Mouse (Mus musculus): ENCODE results near the gene Eif5b.
A peak's percentile ranks its signal among the peaks of the same experiment; 100 is the strongest.
"Not testable (repeated sequence)": the region's sequence is repeated elsewhere in the genome, so short reads cannot be mapped to it uniquely, and the experiment has no call there.

Gene Eif5b

GRCm38 (mm10) chr1:37997867-37998266 lies at the start of gene Eif5b, which contains the start of gene Txndc9:
Gene Eif5b (plus strand): TSS chr1:37998010.
Gene Txndc9 (minus strand): TSS chr1:37997893.
- peak; percentile 97 for DNase-seq

DNA sequence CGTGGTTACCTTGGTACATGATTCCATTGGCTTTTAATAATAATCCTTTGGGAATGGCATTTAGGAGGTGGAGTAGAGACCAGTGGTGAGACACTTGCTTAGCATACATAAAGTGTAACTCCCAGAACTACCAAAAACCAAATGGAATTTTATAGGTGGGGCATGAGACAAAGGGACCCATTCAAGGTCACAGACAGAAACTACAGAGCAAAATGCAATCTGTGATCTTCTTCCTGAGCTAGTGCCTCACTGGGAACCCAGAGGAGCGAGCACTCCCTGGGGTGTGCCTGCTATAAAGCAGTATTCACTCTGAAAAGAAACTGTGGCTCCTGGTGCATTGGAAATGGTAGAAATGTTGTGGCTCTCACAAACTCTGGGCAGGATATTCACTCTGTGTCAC lies 48.9 kb upstream of the Eif5b start:
- no peak for DNase-seq

GRCm38 (mm10) chr1:37954786-37955185 lies 43.0 kb upstream of the Eif5b start:
- DNase-seq: no peak

DNA sequence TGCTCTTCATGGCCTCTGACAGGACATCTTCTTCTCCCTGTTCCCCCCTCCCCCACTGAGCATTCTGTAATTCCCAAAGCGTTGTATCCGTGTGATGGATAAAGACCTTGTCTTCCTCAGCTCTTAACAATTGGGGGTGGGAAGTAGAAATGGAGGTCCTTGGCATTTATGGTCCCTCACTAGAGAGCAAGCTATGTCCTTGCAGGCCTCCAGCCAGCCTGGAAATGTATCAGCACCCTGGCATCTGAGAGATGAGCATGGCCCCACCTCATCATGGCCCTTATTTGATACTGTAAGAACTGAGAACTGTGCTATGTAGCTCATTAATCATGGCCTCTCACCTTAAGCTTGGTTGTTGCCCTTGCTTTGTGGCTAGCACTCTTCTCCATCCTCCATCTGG lies 42.6 kb upstream of the Eif5b start:
- DNase-seq: no peak

DNA sequence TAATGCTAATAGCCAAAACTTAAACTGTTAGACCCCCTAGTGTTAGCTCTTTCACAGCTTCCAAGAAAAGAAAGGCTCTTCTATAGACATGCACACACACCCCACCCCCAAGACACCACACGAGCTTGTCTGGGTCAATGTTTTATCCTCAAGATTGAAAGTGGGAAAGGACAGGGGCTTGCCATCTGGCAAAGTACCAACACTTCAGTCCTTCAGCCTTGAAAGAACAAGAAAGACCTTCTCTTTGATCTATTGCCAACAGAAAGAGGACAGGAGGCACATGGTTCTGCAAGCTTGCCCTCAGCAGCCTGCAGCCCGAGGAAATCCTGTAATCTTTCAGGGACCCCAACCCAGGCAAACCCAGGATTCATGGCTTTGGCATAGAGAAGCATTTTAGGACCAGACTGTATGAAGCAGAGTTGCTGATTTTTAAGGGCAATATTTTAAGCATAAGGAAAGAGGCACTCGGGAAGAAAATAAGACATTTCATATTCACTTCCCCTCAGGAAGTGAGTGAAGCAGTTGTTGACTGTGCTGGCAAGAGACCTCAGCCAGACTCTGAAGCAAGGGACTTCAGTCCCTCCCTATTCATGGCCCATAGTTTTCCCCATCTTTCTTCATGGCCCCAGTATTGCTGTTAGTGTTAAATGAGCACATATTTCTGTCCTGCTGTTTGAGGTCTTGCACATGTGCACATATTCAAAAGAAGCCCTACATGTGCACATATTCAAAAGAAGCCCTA lies 40.9 kb upstream of the Eif5b start:
- DNase-seq: no peak

DNA sequence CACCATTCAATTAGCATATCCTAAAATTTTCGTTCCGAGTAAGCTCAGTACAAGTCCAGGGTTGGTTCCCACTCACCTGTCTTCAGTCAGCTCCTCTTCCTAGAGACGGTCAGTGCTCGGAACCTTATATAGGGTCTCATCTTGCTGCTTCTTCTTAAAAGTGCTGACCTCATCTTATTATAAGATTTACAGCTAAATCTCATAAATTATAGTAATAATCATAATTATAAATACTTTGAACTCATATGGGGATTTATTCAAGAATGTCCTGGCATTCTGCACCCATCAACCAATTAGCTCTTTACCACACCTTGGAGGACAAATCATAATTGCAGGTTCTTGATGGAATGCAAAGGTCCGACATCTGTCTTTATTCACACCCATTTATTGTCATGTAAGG lies 40.2 kb upstream of the Eif5b start, which contains the start of gene Lyg1:
Gene Lyg1 (minus strand): TSS at position 101 of the 400 bp plus-strand sequence.
- no peak for DNase-seq

DNA sequence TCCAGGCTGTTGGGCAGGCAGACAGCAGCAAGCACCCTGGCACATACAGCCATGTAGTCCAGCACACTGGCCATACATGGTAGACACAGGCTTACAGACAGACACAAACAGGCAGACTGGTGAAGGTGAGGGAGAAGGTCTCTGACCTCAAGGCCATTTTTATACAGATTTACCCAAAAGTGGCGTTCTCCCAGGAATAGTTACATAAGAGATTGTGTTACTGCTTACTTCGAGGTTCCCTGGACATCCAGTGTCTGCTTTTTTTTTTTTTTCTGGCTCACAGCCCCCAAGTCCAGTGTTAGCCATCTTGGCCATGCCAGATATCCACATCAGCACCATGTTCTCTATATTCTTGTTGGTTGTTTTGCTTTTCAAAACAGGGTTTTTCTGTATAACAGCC lies 39.3 kb upstream of the Eif5b start:
- DNase-seq: no peak

DNA sequence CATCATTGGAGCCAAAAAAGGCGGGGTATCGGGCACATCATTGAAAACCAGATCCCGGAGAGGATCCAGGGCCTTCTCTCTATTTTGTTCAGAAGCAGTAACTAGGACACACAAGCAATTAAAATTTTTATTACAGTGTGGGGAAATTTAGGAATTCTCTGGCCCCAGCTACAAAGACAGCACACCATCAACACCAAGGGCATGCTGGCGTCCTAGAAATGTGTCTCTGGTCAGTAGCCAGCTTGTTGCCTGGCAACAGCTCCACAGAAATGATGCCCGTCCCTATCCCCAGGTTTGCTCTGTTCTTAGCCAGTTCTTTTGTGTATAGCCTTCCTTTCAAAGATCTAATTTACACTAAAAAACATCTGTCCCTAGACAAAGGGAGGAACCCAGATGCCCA lies 38.3 kb upstream of the Eif5b start:
- DNase-seq: no peak

DNA sequence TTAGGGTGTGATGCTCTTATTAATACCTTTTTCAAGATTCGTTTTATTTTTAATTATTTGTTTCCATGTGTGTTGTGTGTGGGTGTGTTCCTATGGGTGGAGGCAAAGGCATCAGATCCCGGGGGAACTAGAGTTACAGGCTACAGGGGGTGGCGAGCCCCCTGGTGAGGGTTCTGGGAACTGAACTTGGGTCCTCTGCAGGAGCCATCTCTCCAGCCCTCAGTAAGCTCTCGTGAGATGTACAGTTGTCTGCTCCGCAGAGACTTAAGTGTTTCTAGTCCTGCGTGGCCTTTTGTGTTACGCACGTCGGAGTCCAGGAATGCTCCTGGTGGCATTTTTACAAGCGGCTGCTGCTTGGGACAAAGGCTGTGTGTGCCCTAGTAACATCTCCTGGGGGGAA lies 32.2 kb upstream of the Eif5b start:
- DNase-seq: no peak

GRCm38 (mm10) chr1:37968746-37969145 lies 29.1 kb upstream of the Eif5b start:
- DNase-seq: no peak

DNA sequence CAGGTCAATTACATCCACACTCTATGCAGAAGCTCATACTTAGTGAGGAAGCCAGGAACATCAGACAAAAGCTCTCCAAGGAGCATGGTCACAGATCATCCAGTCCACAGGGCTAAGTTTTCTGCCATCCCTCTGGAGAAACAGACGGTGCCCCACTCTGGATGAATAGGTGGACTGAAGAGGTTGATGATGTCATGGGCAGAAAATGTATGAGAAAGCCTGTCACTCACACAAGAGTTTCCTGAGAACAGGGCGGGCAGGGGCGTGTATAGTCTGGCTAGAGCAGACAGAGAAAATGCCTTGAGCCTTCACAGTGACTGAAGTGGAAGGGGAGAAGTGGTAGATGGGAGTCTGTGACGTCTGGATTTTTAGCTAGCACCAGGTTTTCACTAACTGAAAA lies 26.3 kb upstream of the Eif5b start:
- no peak for DNase-seq

- DNase-seq: not testable (repeated sequence)
These were observed 21.1 kb upstream of the Eif5b start for GRCm38 (mm10) chr1:37976666-37977065.

DNA sequence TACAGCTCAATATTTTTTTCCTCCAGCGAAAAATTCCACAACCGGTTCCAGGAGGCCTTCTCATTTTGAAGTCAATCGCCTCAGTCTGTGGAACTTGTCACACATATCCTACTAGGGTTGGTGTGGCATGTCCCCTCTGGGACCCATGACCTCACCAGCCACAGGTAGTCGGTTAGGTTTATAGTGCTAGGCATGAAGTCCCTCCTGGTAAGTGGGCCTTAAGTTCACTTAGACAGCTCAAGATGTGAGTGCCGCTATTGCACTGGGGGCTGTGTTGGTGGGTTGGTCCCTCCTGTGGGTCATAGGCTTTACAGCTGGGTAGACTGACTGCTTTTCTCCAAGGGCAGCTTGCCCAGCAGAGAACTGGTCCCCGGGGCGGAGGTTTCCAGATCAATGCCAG lies 20.5 kb upstream of the Eif5b start:
- DNase-seq: no peak

DNA sequence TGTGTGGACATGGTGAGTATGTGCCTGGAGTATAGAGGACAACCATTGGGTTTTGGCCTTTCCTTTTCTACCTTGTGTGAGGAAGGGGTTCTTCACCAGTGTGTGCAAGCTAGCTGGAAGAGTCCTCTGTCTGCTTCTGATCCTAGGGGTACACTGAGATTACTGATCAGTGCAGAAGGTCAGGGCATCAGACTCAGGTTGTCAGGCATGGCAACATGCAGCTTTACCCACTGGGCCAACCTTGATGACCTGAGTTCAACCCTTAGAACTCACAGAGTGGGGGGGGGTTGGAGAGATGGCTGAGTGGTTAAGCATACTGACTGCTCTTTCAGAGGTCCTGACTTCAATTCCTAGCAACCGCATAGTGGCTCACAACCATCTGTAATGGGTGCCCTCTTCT lies 13.5 kb upstream of the Eif5b start:
- DNase-seq: no peak

GRCm38 (mm10) chr1:37985764-37986323 lies 12.0 kb upstream of the Eif5b start:
- no peak for DNase-seq

- DNase-seq: no peak
These were observed 10.0 kb upstream of the Eif5b start for GRCm38 (mm10) chr1:37987856-37988255.

DNA sequence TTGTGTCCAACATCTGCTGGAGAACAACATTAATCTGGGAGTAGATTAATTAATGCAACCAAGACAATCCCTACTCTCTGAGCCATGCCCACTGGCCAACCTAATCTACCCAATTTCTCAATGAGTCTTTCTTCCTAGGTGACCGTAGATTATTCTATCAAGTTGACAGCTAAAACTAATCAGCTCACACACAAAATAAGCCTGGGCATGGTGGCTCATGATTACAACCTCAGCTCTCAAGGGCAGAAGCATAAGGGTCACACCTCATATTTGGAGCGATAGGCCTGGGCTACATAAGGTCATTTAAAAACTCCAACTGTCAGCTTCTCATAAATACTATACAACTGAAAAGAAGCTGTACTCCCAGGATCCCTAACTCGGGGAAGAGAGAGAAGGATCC lies 1.6 kb upstream of the Eif5b start:
- no peak for DNase-seq

GRCm38 (mm10) chr1:37996877-37997484 lies 829 bp upstream of the Eif5b start:
- DNase-seq: peak; percentile 99

GRCm38 (mm10) chr1:37998371-37999199 lies 775 bp downstream of the Eif5b start:
- no peak for DNase-seq

GRCm38 (mm10) chr1:37999552-37999951 lies 1.7 kb downstream of the Eif5b start:
- no peak for DNase-seq

DNA sequence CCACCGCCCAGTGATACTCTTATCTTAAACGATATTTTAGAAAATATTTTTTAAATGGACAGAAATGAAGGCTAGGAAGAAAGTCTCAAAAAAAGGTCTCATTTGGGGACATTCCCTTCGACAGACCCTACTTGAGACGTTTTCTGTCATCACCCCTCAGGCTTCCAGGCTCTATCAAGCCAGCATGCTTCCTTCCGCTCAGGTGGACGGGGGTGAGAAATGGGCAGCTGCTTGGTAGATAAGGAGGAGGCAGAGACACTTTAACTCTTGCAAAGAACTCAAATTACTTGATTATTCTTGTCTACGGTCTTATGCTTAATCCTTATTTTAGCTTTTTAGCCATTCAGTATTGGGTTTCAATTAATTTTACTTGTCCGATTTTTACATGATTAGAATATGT lies 3.0 kb downstream of the Eif5b start:
- DNase-seq: no peak

DNA sequence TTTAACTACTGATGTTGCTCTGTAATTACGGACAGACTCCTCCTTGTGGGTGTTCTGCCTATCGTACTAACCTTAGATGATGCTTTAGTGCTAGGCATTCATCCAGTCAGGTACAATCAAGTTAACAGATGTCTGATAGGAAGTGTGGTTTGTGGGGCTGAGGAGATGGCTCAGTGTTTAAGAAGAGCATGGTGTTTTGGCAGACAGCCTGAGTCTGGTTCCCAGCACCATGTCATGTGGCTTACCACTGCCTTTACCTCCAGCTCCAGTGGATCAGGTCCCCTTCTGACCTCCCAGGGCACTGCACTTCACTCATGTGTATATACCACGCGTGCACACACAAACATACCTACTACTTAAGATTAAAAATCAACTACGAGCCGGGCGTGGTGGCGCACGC lies 4.1 kb downstream of the Eif5b start:
- DNase-seq: no peak

- no peak for DNase-seq
These were observed 5.2 kb downstream of the Eif5b start for GRCm38 (mm10) chr1:38003046-38003445.

Data from layer of hippocampus, adult 9-11 months (tissue).